Mouse (Mus musculus) C2C12 (cell line): Measurements from ENCODE around the gene Gm20538.

ENCODE experiments used
- CEBPB ChIP-seq: IDR thresholded peaks from one replicate; pipeline ENCODE4 v1.6.1; 2011; ENCODE audit warnings: low read depth, mild to moderate bottlenecking, control low read depth, moderate library complexity
- CTCF ChIP-seq: IDR thresholded peaks from one replicate; pipeline ENCODE4 v1.5.1; 2011; ENCODE audit not compliant: control insufficient read depth, insufficient read depth, insufficient read length
- FOSL1 ChIP-seq: IDR thresholded peaks from one replicate; pipeline ENCODE4 v1.8.0; 2011; ENCODE audit warnings: mild to moderate bottlenecking, low read length; ENCODE audit not compliant: poor library complexity, insufficient read depth, severe bottlenecking
- MAX ChIP-seq: IDR thresholded peaks from one replicate; pipeline ENCODE4 v1.6.1; 2011; ENCODE audit warnings: mild to moderate bottlenecking, control low read depth
- MYOD1 ChIP-seq: IDR thresholded peaks from one replicate; pipeline ENCODE4 v1.6.1; 2011; ENCODE audit warnings: low read depth; ENCODE audit not compliant: control insufficient read depth, insufficient read length
- MYOG ChIP-seq: IDR thresholded peaks from one replicate; pipeline ENCODE4 v1.6.1; 2011; ENCODE audit not compliant: control insufficient read depth, insufficient read length; ENCODE audit errors: extremely low read depth
- USF1 ChIP-seq: IDR thresholded peaks from one replicate; pipeline ENCODE4 v1.6.1; 2011; ENCODE audit warnings: low read depth, mild to moderate bottlenecking, control low read depth, moderate library complexity

GRCm38 (mm10) chr19:44537416-44537815 lies 15.2 kb downstream of the Gm20538 start:
- no peak for TF ChIP-seq MYOG
- no peak for TF ChIP-seq MYOD1
- no peak for TF ChIP-seq CTCF
- no peak for TF ChIP-seq MAX
- TF ChIP-seq CEBPB: no peak
- TF ChIP-seq USF1: no peak
- no peak for TF ChIP-seq FOSL1
